Mouse (Mus musculus) neural tube, embryonic 11.5 days (tissue): Measurements from ENCODE around the gene Rfxap. TPM values are rescaled to one million over a fixed set of nuclear protein-coding genes. Genes with fewer than 3 reads are reported as not detected.

Experiments
- ATAC-seq: fragments of 200-750 bp; cut with Nextera tagmentation; 2 replicates; pipeline ENCODE4 v1.8.0; 2017; ENCODE audit warnings: moderate number of reproducible peaks, mild to moderate bottlenecking, moderate TSS enrichment, moderate library complexity; ENCODE audit not compliant: insufficient read depth, low FRiP score, low TSS enrichment
- DNase-seq: peaks from one replicate; pipeline ENCODE4 v3.0.0-alpha.2; 2015; ENCODE audit warnings: low spot score
- H3K27ac ChIP-seq: fragments of 300-500 bp; sonication (generic); 2 replicates; pipeline ENCODE4 v1.5.1; 2014; ENCODE audit warnings: low read depth, mild to moderate bottlenecking, low read length
- H3K27me3 ChIP-seq: fragments of 300-500 bp; sonication (generic); 2 replicates; pipeline ENCODE4 v1.6.1; 2014; ENCODE audit warnings: mild to moderate bottlenecking, low read length, mixed read lengths; ENCODE audit not compliant: control insufficient read depth, insufficient read depth
- H3K36me3 ChIP-seq: fragments of 300-500 bp; sonication (generic); 2 replicates; pipeline ENCODE4 v1.6.1; 2014; ENCODE audit warnings: mild to moderate bottlenecking, low read length, moderate library complexity, mixed read lengths; ENCODE audit not compliant: control insufficient read depth, insufficient read depth
- H3K4me1 ChIP-seq: fragments of 300-500 bp; sonication (generic); 2 replicates; pipeline ENCODE4 v1.6.1; 2014; ENCODE audit warnings: low read length, mixed read lengths; ENCODE audit not compliant: control insufficient read depth, insufficient read depth
- H3K4me2 ChIP-seq: fragments of 300-500 bp; sonication (generic); 2 replicates; pipeline ENCODE4 v1.6.1; 2014; ENCODE audit warnings: low read depth, mild to moderate bottlenecking, moderate library complexity
- H3K4me3 ChIP-seq: fragments of 300-500 bp; sonication (generic); 2 replicates; pipeline ENCODE4 v1.5.1; 2014; ENCODE audit warnings: low read depth, low read length
- H3K9ac ChIP-seq: fragments of 300-500 bp; sonication (generic); 2 replicates; pipeline ENCODE4 v1.6.1; 2014; ENCODE audit warnings: mild to moderate bottlenecking, low read length
- H3K9me3 ChIP-seq: fragments of 300-500 bp; sonication (generic); 2 replicates; pipeline ENCODE4 v1.6.1; 2016; ENCODE audit warnings: low read length; ENCODE audit not compliant: control insufficient read depth
- WGBS: fragments of 180-500 bp; shearing (Covaris S2); extraction: QIAGEN DNeasy Blood & Tissue Kit; methylation state at CpG from one replicate; pipeline ENCODE4 v1.1.7; 2014; 5-methylcytosine and 5-hydroxymethylcytosine counted together
- polyA plus RNA-seq: library from polyadenylated mRNA; unstranded; fragments of >200 nt; fragmentation: Nextera tagmentation; extraction: Ambion mirVana; gene quantifications from 2 replicates; pipeline ENCODE4 v1.2.1, GENCODE M21; 2014

Rfxap gene
- polyA plus RNA-seq = 50.4 and 56.6 TPM in 2 replicates

DNA sequence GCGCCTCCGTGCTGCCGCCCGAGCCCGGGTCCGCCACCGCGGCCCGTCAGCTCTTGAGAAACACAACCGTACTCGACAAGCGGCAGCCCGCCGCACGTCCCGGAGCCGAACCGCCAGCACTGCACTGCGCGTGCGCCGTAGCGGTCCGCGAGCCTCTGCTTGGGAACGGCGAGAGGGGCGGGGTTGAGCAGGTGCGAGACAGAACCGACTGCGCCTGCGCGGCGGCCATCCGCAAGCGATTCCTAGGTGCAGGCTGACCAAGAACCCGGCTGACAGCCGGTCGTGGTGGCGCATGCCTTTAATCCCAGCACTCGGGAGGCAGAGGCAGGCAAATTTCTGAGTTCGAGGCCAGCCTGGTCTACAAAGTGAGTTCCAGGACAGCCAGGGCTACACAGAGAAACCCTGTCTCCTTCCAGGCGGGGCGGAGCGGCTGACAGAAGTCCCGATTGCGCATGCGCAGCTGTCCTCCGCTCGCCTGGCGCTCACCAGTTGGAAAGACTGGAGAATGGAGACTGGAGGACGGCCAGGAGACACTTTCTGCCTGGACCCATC, at the start of gene Rfxap:
Rfxap (minus strand) TSS at position 126 of the 552 bp plus-strand sequence.
- under 1% methylated on average over 51 of the region's 52 CpGs for WGBS
- peaks cover 5% of the 10 kb centered on the region; the same call in 1 of the 2 replicates for H3K4me1 ChIP-seq
- peaks cover 2% of the 10 kb centered on the region; the same call in 1 of the 2 replicates for H3K36me3 ChIP-seq
- H3K9ac ChIP-seq = peak within 1 kb of the TSS; percentile 97
- peak within 1 kb of the TSS; percentile 96 for H3K4me2 ChIP-seq
- H3K9me3 ChIP-seq = no peaks in the 10 kb centered on the region
- DNase-seq = peak; percentile 98
- peak within 1 kb of the TSS; percentile 84 for H3K4me3 ChIP-seq
- peak; percentile 92 for ATAC-seq
- H3K27ac ChIP-seq = peak within 1 kb of the TSS; percentile 86
- H3K27me3 ChIP-seq = no peaks in the 10 kb centered on the region

DNA sequence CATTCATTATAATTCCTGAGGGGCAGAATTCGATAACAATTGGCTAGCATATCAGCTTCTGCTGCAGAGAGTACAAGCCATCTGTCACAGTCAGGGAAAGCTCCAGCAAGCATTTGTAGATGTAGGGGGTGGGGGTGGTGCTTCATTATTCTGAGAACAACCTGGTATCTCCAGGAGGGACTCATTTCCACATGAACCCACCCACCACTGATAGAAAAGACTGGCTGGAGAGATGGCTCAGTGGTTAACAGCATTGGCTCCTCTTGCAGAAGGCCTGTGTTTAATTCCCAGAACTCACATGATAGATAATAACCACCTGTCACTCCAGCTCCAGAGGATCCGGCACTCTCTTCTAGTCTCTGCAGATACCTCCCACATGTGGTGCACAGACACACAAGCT, 27.8 kb upstream of the Rfxap start:
- DNase-seq = no peak
- Histone ChIP-seq H3K4me3 (no peak overlapping the region), H3K27me3 (no peaks in the 10 kb centered on the region), H3K9ac (no peak overlapping the region), H3K36me3 (no peaks in the 10 kb centered on the region), H3K4me2 (no peak overlapping the region), H3K27ac (no peak overlapping the region), H3K4me1 (no peaks in the 10 kb centered on the region), H3K9me3 (no peaks in the 10 kb centered on the region)
- WGBS = 83% methylated on average over 2 of the region's 2 CpGs
- no peak for ATAC-seq

DNA sequence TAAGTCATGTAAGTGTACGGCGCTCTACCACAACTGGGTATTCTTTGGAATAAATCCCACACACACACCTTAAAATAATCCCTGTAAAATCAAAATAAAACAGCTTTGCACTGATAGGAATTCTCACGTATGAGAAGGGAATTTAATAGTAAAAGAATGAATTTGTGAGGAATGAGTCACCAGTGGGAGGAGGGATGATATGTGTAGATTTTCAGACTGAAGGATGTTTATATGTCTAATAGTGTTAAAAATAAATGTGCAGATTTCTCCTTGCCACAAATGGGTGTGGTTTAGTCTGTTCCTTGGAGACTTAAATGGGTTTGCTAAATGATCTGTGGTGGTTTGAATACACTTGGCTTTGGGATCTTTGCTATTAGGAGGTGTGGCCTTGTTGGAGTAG, 24.9 kb upstream of the Rfxap start:
- no peak overlapping the region for H3K4me2 ChIP-seq
- DNase-seq = no peak
- ATAC-seq = no peak
- no peaks in the 10 kb centered on the region for H3K36me3 ChIP-seq
- H3K4me3 ChIP-seq = no peak overlapping the region
- H3K9me3 ChIP-seq = no peaks in the 10 kb centered on the region
- H3K9ac ChIP-seq = no peak overlapping the region
- no peak overlapping the region for H3K27ac ChIP-seq
- WGBS = 88% methylated on average over 3 of the region's 3 CpGs
- no peaks in the 10 kb centered on the region for H3K4me1 ChIP-seq
- no peaks in the 10 kb centered on the region for H3K27me3 ChIP-seq

DNA sequence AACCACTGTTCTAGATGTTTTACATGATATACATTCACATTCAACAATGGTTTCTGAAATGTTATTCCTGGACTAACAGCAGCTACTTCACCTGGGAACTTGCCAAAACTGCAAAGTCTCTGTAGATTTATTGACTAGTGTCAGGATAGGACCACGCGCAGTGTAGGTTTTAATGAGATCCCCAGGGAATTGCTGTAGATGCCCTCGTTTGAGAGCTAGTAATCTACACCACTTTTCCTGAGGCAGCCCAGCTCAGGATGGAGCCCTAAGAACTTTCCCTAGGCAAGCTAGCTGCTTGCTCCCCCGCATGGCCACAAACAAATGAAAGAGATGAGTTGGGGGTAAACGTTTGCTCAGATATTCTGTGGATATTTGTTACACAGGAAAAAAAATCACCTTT, 14.9 kb upstream of the Rfxap start:
- H3K4me1 ChIP-seq = no peaks in the 10 kb centered on the region
- no peaks in the 10 kb centered on the region for H3K36me3 ChIP-seq
- H3K4me3 ChIP-seq = no peak overlapping the region
- DNase-seq (no peak), ATAC-seq (no peak)
- H3K9me3 ChIP-seq = no peaks in the 10 kb centered on the region
- H3K27me3 ChIP-seq = no peaks in the 10 kb centered on the region
- WGBS = 76% methylated on average over 5 of the region's 5 CpGs
- H3K9ac ChIP-seq = no peak overlapping the region
- no peak overlapping the region for H3K27ac ChIP-seq
- H3K4me2 ChIP-seq = no peak overlapping the region

DNA sequence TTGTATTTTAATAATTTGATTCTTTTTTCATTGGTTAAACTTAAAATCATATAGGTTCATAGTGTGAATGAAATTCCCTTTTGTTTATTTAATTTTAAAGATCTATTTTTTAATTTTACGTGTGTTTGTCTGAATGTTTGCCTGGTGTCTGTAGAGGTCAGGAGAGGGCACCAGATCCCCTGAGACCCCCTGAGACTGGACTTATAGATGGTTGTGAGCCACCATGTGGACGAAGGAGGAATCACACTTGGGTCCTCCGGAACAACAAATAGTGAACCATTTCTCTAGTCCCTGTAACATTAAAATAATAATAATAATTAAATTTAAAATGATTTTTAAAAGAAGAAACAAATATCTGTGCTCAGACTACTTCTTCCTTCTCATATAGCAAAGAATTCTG, 7.7 kb upstream of the Rfxap start:
- H3K4me3 ChIP-seq = no peak overlapping the region
- no peaks in the 10 kb centered on the region for H3K4me1 ChIP-seq
- DNase-seq = peak; percentile 80
- no peak for ATAC-seq
- H3K27ac ChIP-seq = no peak overlapping the region
- no peak overlapping the region for H3K9ac ChIP-seq
- H3K36me3 ChIP-seq = no peaks in the 10 kb centered on the region
- WGBS = 24% methylated on average over 3 of the region's 3 CpGs
- H3K4me2 ChIP-seq = no peak overlapping the region
- H3K9me3 ChIP-seq = no peaks in the 10 kb centered on the region
- no peaks in the 10 kb centered on the region for H3K27me3 ChIP-seq

DNA sequence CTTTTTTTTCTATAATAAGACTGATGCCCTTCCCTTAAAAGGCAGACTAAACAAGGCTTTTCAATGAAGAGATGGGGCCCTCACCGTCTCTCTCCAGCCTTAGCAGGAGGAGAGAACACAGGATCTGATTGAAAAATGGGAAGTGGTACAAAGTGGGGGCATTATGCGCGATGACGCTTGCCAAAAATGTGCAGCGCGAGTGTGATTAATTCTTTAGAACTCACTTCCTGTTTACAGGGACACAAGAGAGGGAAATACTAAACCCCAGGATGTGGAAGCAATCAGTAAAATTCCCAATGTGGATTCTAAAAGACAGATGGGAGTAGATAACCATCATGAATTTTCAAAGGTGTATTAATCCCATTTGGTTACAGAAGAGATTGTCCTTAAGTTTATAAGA, 7.0 kb upstream of the Rfxap start:
- Histone ChIP-seq H3K27ac (no peak overlapping the region), H3K9ac (no peak overlapping the region), H3K4me2 (no peak overlapping the region), H3K4me3 (no peak overlapping the region), H3K9me3 (no peaks in the 10 kb centered on the region), H3K36me3 (no peaks in the 10 kb centered on the region), H3K27me3 (no peaks in the 10 kb centered on the region), H3K4me1 (no peaks in the 10 kb centered on the region)
- DNase-seq (no peak), ATAC-seq (no peak)
- 87% methylated on average over 6 of the region's 6 CpGs for WGBS

DNA sequence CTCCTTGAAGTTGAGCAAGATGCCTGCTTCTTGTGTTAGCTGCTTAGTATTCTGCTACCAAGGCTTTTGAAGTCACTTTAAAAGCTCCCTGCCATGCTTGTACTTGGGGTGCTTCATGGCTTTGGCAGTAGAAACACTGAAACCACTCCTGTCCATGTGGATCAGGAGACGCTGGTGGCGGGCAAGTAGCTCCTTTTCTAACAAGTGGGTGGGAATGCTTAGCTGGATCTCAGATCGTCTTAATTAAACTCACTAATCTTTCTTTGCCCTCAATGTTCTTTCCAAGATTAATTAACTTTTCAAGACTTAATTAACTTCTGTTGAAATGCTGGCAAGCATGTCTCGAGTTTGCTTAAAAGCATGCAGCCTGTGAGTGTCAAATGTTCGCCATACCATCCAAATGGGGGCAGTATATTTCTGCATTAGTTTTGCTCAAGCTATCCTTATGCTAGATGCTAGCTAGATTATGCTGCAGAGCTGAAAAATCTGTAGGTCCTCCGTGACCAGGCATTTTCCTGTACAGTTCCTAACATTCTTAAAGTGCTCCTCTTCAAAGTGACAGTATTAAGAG, 5.9 kb upstream of the Rfxap start:
- no peaks in the 10 kb centered on the region for H3K4me1 ChIP-seq
- no peaks in the 10 kb centered on the region for H3K27me3 ChIP-seq
- no peaks in the 10 kb centered on the region for H3K36me3 ChIP-seq
- no peak overlapping the region for H3K9ac ChIP-seq
- WGBS = 81% methylated on average over 6 of the region's 6 CpGs
- no peak overlapping the region for H3K27ac ChIP-seq
- H3K9me3 ChIP-seq = no peaks in the 10 kb centered on the region
- no peak overlapping the region for H3K4me2 ChIP-seq
- no peak overlapping the region for H3K4me3 ChIP-seq
- no peak for ATAC-seq
- no peak for DNase-seq

DNA sequence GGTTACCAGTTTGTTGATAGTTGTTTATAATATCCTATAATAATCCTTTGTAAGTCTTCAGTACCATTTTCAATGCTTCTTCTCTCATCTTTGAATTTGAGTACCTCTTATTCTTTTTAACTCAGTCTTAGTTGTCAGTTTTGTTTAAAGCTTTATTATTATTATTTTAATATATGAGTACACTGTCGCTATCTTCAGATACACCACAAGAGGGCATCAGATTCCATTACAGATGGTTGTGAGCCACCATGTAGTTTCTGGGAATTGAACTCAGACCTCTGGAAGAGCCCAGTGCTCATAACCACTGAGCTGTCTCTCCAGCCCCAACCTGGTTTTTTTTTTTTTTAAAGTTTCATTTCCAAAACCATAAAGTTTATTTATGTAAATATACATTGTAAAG, 4.0 kb upstream of the Rfxap start:
- Histone ChIP-seq H3K4me3 (no peak overlapping the region), H3K36me3 (0 out of 2 replicates have a peak, but pooled peaks cover 2% of the 10 kb centered on the region), H3K27ac (no peak overlapping the region), H3K27me3 (no peaks in the 10 kb centered on the region), H3K4me1 (peaks cover 4% of the 10 kb centered on the region; the same call in 1 of the 2 replicates), H3K9me3 (no peaks in the 10 kb centered on the region), H3K4me2 (no peak overlapping the region), H3K9ac (no peak overlapping the region)
- no peak for DNase-seq
- ATAC-seq = no peak
- 60% methylated on average over 1 of the region's 1 CpGs for WGBS

DNA sequence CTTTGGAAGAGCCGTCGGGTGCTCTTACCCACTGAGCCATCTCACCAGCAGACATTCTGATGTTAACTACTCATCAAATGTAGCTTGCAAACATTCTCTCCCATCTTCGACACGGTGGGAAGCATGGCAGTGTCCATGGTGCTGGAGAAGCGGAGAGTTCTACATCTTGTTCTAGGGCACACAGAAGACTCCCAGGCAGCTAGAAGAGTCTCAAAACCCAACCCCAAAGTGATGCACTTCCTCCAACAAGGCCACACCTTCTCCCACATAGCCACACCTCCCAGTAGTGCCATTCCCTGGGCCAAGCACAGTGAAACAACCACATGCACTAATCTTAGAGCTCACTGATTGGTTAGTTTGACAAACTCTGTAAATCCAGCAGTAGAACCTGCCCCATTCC, 1.5 kb upstream of the Rfxap start:
- H3K9ac ChIP-seq = no peak overlapping the region
- peaks cover 5% of the 10 kb centered on the region; the same call in 1 of the 2 replicates for H3K4me1 ChIP-seq
- H3K27ac ChIP-seq = no peak overlapping the region
- ATAC-seq (no peak), DNase-seq (no peak)
- H3K36me3 ChIP-seq = peaks cover 2% of the 10 kb centered on the region; the same call in 1 of the 2 replicates
- no peak overlapping the region for H3K4me3 ChIP-seq
- no peak overlapping the region for H3K4me2 ChIP-seq
- no peaks in the 10 kb centered on the region for H3K27me3 ChIP-seq
- H3K9me3 ChIP-seq = no peaks in the 10 kb centered on the region
- WGBS = 65% methylated on average over 5 of the region's 5 CpGs
